Mouse (Mus musculus): ENCODE measurements around the gene Chst11.

GRCm38 (mm10) chr10:83186167-83186566 is 200.9 kb downstream of the Chst11 start:
- TF ChIP-seq MYOG (IDR thresholded peaks at IDR 0.05; ENCODE audit: control insufficient read depth in 1 of 3, insufficient read depth in 1 of 3, insufficient read length in 2 of 3, low read depth in 2 of 3) (no peak), POLR2A (IDR thresholded peaks at IDR 0.05; ENCODE audit: insufficient read length, low read depth) (no peak), POLR2AphosphoS2 (IDR thresholded peaks at IDR 0.05; ENCODE audit: insufficient read length, low read depth) (no peak), TCF3 (IDR thresholded peaks at IDR 0.05; ENCODE audit: insufficient read length, low read depth) (no peak), MAX (IDR thresholded peaks at IDR 0.05; ENCODE audit: low read depth) (no peak), REST (IDR thresholded peaks at IDR 0.05; ENCODE audit: insufficient read depth, insufficient read length) (no peak), CEBPB (IDR thresholded peaks at IDR 0.05; ENCODE audit: insufficient read depth, poor library complexity, severe bottlenecking) (no peak), USF1 (IDR thresholded peaks at IDR 0.05; ENCODE audit: low read depth) (no peak), E2F4 (IDR thresholded peaks at IDR 0.05; ENCODE audit: insufficient read depth) (no peak), TCF12 (IDR thresholded peaks at IDR 0.05; ENCODE audit: insufficient read depth, poor library complexity, severe bottlenecking) (no peak), SRF (IDR thresholded peaks at IDR 0.05; ENCODE audit: control insufficient read depth, insufficient read length, low read depth) (no peak)

Measured in myocyte (in vitro differentiated cells).